Mouse (Mus musculus): ENCODE measurements around the gene Cryab.

Cryab gene

DNA sequence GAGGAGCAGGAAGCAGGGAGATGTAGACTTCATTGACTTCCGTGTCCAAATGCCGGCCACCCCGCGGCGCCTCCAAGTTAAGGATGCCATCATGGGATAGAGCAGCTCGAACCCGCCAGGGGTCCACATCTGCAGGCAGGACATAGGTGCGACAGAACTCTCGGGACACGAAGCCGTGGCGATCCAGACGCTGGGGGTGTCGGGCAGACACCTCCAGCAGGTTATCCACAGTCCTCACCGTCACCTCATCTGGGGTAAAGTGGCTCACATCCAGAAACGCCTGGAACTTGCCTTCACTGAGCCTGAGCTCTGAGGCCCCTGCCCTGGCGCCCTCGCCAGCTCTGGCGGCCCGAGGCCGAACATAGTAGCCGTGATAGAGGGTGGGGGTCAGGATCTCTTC is at the start of gene Cryab:
Gene Cryab, plus strand, starts transcription at position 3 of the 400 bp plus-strand sequence.
- peak in 1 of 2 experiments; percentile 29 for DNase-seq

DNA sequence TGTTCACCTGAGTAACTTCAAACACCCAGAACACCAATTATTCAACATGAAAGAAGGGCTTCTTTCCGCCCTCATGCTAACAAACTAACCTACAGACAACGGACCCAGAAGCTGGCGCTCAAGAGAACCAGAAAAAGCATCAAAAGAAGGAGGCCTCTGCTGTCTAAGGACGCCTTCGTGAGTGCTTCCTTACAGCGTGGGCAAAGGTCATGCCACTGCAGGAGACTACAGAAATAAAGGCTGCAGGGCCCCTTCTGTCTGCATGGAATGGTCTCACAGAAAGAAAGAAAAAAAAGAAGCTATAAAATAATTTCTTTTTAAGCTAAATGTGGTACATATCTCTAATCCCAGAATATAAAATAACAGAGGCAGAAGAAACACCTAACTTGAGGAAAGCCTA is 46.2 kb upstream of the Cryab start:
- no peak for DNase-seq

DNA sequence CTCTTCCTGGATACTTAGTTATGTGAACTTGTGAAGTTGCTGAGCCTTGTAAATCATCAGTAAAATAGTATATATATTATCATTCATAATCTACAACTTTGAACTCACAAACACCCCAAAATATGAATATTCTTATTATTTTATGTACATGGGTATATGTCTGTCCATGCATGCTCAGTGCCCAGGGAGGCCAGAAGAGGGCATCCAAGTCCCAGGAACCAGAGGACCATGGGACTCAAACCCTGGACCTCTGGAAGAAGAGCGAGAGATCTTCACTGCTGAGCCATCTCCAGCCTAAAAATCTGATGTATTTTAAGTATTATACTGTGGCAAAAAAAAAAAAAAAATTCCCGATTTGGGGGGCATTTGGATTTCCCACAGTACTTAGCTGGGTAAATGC is 42.0 kb upstream of the Cryab start:
- DNase-seq = peak; percentile 38 to 49

DNA sequence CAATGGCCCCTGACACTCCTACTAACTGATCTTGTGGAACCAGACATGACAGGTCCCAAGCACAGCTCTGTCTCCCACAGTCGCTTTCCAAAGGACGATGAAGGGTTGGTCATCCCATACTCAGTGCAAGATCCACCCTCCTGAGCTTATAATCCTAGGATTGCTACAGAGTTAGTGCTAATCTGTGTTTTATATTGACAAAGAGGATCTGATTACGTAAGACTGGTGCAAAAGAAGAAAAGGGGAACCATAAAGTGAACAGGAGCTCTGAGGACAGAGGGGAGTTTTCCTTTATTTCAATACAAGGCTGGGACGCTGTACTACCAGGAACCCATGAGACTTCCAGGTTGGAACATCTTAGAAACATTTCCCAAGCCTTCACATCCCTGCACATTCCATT is 39.8 kb upstream of the Cryab start:
- no peak for DNase-seq

GRCm38 (mm10) chr9:50714188-50714587 is 36.9 kb upstream of the Cryab start:
- DNase-seq = no peak

GRCm38 (mm10) chr9:50718878-50719277 is 32.2 kb upstream of the Cryab start:
- DNase-seq = no peak

DNA sequence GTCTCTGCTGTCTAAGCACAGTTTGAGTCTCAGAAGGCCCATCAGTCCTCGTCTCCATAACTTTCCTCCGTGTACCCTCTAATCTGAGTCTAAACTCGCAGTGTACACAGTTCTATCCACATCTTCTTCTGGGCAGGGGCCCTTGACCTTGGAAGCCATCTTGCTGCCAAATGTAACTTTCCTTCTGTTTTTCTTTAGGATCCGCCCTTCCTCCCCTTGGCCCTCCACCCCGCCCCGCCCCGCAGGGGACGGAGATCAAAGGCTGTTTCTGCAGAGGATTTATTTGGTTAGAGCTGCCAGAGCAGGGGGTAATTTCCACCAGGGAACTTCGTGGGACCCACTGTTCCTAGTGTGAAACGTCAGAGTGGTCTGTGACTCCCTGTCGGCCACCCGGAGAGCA is 30.1 kb upstream of the Cryab start:
- DNase-seq = peak in 1 of 2 experiments; percentile 40

- DNase-seq = peak in 1 of 2 experiments; percentile 34
These were observed 28.6 kb upstream of the Cryab start for GRCm38 (mm10) chr9:50722451-50722911.

- DNase-seq = peak; percentile 74 to 85
These were observed 27.7 kb upstream of the Cryab start for GRCm38 (mm10) chr9:50723406-50723805.

GRCm38 (mm10) chr9:50724147-50724546 is 27.0 kb upstream of the Cryab start:
- no peak for DNase-seq

DNA sequence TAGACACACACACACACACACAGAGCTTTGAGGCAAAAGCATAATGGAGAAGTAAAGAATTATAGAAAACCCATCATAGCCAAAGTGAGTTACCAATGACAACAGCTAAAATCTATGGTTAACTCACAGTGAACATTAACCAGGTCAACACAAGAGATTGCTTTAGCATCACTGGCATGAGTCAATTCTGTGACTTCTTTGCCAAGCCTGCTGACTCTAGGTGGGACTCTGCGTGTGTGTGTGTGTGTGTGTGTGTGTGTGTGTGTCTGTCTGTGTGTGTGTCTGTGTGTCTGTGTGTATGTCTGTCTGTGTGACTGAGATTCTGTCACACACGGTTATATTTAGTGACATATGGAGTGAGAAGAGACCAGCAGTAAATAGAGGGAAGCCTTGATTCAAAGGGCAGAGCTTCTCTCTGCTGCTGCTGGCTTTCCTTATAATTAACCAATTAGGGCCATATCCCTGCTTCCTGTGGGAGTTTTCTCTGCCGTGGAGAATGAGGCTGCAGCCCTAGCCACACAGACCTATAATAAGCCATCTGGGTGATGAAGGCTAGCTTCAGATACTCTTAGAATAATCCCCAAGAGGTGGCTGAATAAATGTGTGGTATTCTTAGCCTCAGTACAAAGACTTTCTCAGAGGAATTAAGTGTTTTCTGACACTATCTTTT is 26.3 kb upstream of the Cryab start:
- no peak for DNase-seq

GRCm38 (mm10) chr9:50725921-50726590 is 25.1 kb upstream of the Cryab start:
- DNase-seq = no peak

- DNase-seq = no peak
These were observed 23.8 kb upstream of the Cryab start for GRCm38 (mm10) chr9:50727171-50727924.

GRCm38 (mm10) chr9:50727925-50728651 is 23.0 kb upstream of the Cryab start:
- DNase-seq = peak; percentile 77 to 86

- DNase-seq = no peak
These were observed 21.5 kb upstream of the Cryab start for GRCm38 (mm10) chr9:50729600-50729999.

- DNase-seq = no peak
These were observed 18.6 kb upstream of the Cryab start for GRCm38 (mm10) chr9:50732560-50732959.

DNA sequence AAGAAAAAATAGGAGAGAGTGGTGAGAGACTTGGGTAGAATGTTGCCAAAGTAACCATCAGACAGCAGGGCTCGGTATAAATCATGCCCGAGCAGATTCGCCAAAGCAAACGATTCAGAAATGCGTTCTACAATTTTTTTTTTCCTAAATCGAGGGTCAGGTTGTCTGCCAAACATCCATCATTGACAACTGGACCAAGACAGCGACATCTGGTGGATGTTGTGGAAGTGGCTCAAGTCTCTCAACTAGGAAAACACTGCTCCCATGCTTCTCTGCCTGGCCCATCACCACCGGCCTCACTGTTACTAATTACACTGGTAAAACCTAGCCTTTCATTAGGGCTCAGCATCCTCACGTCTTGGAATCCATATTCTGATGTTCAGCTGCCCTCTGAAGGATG is 16.1 kb upstream of the Cryab start:
- peak in 1 of 2 experiments; percentile 68 for DNase-seq

DNA sequence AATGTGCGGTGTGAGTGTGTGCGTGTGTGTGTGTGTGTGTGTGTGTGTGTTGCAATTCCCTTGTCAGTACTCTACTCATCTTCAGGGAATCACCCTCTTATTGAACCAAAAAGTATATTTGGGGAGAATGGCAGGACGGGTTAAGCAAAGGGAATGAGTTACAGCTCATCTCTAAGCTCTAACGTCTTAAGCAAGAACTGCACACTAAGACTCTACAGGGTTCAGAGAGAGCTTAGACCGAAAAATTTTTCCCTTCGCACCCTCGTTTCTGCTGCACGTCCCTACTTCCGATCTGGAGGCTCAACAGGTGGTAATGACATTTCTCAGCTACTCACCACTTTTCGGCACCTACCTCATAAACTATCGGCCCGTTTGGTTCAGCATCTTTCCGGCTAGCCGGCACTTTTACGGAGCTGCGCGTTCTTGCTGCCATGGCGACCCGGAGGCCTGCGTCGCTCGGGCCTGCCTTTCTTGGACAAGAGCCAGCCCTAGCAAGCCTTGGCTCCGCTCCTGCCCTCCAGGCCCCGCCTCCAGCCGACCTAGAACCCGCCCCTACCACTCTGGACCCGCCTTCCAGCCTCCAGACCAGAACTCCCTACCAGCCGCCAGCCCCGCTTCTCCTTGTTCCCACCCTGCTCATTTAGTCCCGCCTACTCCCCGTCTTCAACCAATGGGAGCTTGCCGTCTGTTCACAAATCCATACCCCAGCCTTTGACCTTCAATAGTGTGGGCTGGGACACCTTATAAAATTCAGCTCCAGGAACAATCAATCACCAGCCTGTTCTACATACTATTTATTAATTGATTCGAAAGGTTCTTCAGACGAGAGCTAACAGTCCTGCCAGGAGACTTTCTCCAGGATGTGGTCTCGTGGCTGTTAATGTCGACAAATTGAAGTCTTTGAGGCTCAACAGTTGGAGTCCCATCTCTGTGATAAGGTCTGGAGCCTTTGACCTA is 11.9 kb upstream of the Cryab start, which contains the start of gene Dixdc1:
Gene Dixdc1, minus strand, starts transcription at position 604 of the 957 bp plus-strand sequence.
- DNase-seq = peak; percentile 96 to 97

DNA sequence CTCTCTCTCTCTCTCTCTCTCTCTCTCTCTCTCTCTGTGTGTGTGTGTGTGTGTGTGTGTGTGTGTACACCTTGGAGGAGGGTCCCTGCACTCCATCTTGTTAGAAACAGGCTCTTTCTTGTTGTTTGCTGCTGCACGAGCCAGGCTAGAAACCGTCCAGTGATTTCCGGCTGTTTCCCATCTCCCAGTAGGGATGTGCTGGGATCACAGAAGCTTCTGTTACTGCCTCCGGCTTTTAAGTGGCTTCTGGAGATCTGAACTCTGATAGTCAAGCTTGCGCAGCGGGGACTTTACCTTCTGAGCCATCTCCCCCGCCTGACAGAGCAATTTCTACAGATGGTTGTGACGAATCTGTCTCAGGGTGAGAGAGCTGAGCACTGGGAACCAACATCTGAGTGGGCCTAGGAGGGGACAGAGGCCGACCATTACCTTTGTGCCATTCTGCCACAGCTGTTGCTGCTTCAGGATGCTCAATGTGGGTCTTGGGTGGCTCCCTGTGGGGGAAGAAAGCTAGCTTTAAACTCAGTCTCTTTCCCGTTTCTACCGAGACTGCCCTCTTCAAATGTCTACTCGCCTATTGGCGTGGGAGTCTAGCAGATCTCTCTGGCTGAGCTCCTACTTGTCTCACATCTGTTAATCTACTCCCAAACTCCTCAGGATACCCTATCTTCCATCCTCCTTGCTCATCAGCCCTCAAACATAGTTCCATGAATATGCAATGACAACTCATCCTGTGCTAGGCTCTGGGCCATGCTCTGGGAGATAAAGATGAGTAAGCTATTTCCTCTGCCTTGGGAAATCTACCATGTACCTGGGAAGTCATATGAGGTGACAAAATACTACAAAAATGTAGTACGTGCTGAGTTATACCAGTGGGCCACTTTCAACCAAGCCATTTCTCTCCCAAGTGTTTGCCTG is 10.0 kb upstream of the Cryab start:
- no peak for DNase-seq

- no peak for DNase-seq
These were observed 8.9 kb upstream of the Cryab start for GRCm38 (mm10) chr9:50742261-50742660.

GRCm38 (mm10) chr9:50742744-50743143 is 8.4 kb upstream of the Cryab start:
- no peak for DNase-seq
